In the genomic region with DNA sequence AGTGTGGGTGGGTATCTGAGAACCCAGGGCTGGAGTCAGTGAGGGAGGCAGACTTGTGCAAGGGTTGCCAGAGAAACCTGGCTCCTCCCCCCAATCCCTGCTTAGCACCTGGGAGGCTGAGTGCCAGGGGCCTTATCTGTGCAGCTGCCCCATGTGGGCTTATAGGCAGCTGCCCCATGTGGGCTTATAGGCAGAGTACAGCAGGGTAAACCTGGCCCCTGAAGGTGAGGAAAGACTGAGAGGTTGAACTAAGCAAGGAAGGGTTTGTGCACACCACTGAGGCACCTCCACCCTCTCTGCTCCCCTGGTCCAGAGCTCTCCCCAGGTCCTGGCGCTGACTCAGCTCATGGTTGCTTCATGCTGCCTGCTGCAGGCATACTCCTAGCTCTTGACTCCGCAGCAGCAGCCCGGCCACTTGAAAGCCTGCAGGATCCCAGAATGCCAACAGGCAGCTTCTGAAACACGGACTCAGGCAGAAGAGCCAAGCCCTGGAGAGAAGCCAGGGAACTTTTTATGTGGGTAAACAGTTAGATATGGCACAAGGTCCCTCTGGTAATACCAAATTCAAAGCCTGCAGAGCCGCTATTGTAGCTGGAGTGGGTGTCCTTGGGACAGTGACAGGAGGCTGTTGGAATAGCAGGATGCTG, we compare ENCODE assay signal across 9 mouse cellular contexts. TPM values are rescaled to one million over a fixed set of nuclear protein-coding genes. Genes with fewer than 3 reads are reported as not detected.
DNase-seq lines count a peak whose midpoint lies in the region; ATAC-seq and TF ChIP-seq lines count a peak whose summit lies in the region.
"Had no signal": no experiment of that assay in that cellular context is flagged by ENCODE, and none has a peak within 500 bp of the region (broad histone marks: within the 10 kb centered on the region; RNA-seq: fewer than 3 reads in every experiment).

No protein-coding gene starts in this region.

- H3K9me3 ChIP-seq in heart, postnatal 0 days (replicated peaks; ENCODE audit: control insufficient read depth, low read length): no peaks in the 10 kb centered on the region
- H3K9me3 ChIP-seq in midbrain, embryonic 13.5 days: no peaks in the 10 kb centered on the region

- no peak overlapping the region for H3K9ac ChIP-seq in heart, postnatal 0 days (replicated peaks; ENCODE audit: low read depth, low read length)
- H3K9ac ChIP-seq in midbrain, embryonic 13.5 days (replicated peaks): no peak overlapping the region; the same call in 1 of the 2 replicates

- 21% methylated on average over 5 of the region's 5 CpGs for WGBS in heart, postnatal 0 days
- WGBS in midbrain, embryonic 13.5 days: 39% methylated on average over 5 of the region's 5 CpGs

- no peak for TF ChIP-seq CTCF in left cerebral cortex, adult 2 months (IDR thresholded peaks at IDR 0.05)
- TF ChIP-seq CTCF in heart, postnatal 0 days (IDR thresholded peaks at IDR 0.05; ENCODE audit: low read depth): no peak

- no peak overlapping the region for H3K4me2 ChIP-seq in heart, postnatal 0 days (ENCODE audit: low read depth, low read length)
- H3K4me2 ChIP-seq in midbrain, embryonic 13.5 days (replicated peaks): no peak overlapping the region

- no peak for TF ChIP-seq EP300 in heart, postnatal 0 days (IDR thresholded peaks at IDR 0.05; ENCODE audit: low read depth)

- no peaks in the 10 kb centered on the region for H3K27me3 ChIP-seq in heart, postnatal 0 days (ENCODE audit: control insufficient read depth, insufficient read depth, low read length)
- H3K27me3 ChIP-seq in midbrain, embryonic 13.5 days: no peaks in the 10 kb centered on the region

- DNase-seq in left cerebral cortex, adult 2 months (ENCODE audit: extremely low spot score in 1 of 2, low spot score in 2 of 2): no peak
- DNase-seq in left cerebral cortex, postnatal 25 days (ENCODE audit: low spot score in 2 of 2): no peak
- peak; percentile 59 for DNase-seq in cerebellum, adult 11 months
- peak; percentile 35 for DNase-seq in heart, postnatal 0 days (ENCODE audit: low spot score)
- no peak for DNase-seq in kidney, postnatal 14 days
- no peak for DNase-seq in gastrocnemius, adult 18-20 months (ENCODE audit: low spot score)
- no peak for DNase-seq in urinary bladder, postnatal 4 days (ENCODE audit: low spot score in 2 of 2)

- intact Hi-C loops in left cerebral cortex, adult 2 months (cut with DNase I): loop anchor here (1.0 to 5.0 kb wide), 3 partner anchors 52 to 267 kb away; a partner anchor contains a TSS
- intact Hi-C loops in left cerebral cortex, postnatal 25 days (cut with DNase I): loop anchor here (2.0 to 5.0 kb wide), 2 partner anchors 53 to 267 kb away; a partner anchor contains a TSS

- peaks cover 19% of the 10 kb centered on the region; the same call in 1 of the 2 replicates for H3K4me1 ChIP-seq in heart, postnatal 0 days (ENCODE audit: control insufficient read depth, insufficient read depth)
- peaks cover 47% of the 10 kb centered on the region for H3K4me1 ChIP-seq in midbrain, embryonic 13.5 days (replicated peaks)

- peak; percentile 27 for ATAC-seq in heart, postnatal 0 days (ENCODE audit: insufficient read depth, low read depth)
- peak; percentile 2; the same call in 1 of the 2 replicates for ATAC-seq in midbrain, embryonic 13.5 days

- no peaks in the 10 kb centered on the region for H3K36me3 ChIP-seq in heart, postnatal 0 days (replicated peaks; ENCODE audit: control insufficient read depth, insufficient read depth, low read length)
- H3K36me3 ChIP-seq in midbrain, embryonic 13.5 days: no peaks in the 10 kb centered on the region

- no peak overlapping the region for H3K4me3 ChIP-seq in left cerebral cortex, adult 2 months
- H3K4me3 ChIP-seq in heart, postnatal 0 days (ENCODE audit: low read depth, low read length): no peak overlapping the region
- no peak overlapping the region for H3K4me3 ChIP-seq in midbrain, embryonic 13.5 days (replicated peaks)
- H3K4me3 ChIP-seq: myocyte had no signal

- peak overlapping the region; percentile 36 for H3K27ac ChIP-seq in left cerebral cortex, adult 2 months
- H3K27ac ChIP-seq in heart, postnatal 0 days (ENCODE audit: low read depth): peak overlapping the region; percentile 44; the same call in 1 of the 2 replicates
- H3K27ac ChIP-seq in midbrain, embryonic 13.5 days: peak overlapping the region; percentile 93

RNA-seq across cellular contexts. Expression of a gene that starts 5.9 kb away (rescaled TPM):
- total RNA-seq in left cerebral cortex, adult 2 months (2021): 1 to 10 TPM in 1 of 2 experiments, under 1 TPM in 1; 0.79 to 2.4 TPM
- total RNA-seq in left cerebral cortex, postnatal 25 days (2021): 1 to 10 TPM in 1 of 2 experiments, under 1 TPM in 1; 0.57 to 4.3 TPM
- 0.61 and 0.97 TPM in 2 replicates for total RNA-seq in heart, postnatal 0 days (2014; rRNA removed; ENCODE audit: low replicate concordance)
- 0.04 TPM in 2 replicates for polyA plus RNA-seq in heart, postnatal 0 days (2015; fragmentation: Nextera tagmentation; extraction: Ambion mirVana)
- 0.17 and 0.23 TPM in 2 replicates for polyA plus RNA-seq in midbrain, embryonic 13.5 days (2015; fragmentation: Nextera tagmentation; extraction: Ambion mirVana)
- not detected for total RNA-seq in gastrocnemius, adult 18-20 months (2021)

RNA-seq across cellular contexts. Expression of a gene that starts 15.0 kb away (rescaled TPM):
- 10 to 100 TPM; 51.5 to 55.9 TPM for total RNA-seq in left cerebral cortex, adult 2 months (2021)
- 10 to 100 TPM; 48.7 to 51.4 TPM for total RNA-seq in left cerebral cortex, postnatal 25 days (2021)
- total RNA-seq in heart, postnatal 0 days (2014; rRNA removed; ENCODE audit: low replicate concordance): 577 and 610 TPM in 2 replicates
- polyA plus RNA-seq in heart, postnatal 0 days (2015; fragmentation: Nextera tagmentation; extraction: Ambion mirVana): 146 and 148 TPM in 2 replicates
- polyA plus RNA-seq in midbrain, embryonic 13.5 days (2015; fragmentation: Nextera tagmentation; extraction: Ambion mirVana): 147 and 162 TPM in 2 replicates
- 1 to 10 TPM; 1.6 to 2.3 TPM for total RNA-seq in gastrocnemius, adult 18-20 months (2021)

RNA-seq across cellular contexts. Expression of a gene that starts 51.6 kb away (rescaled TPM):
- total RNA-seq in left cerebral cortex, adult 2 months (2021): 10 to 100 TPM; 26.7 to 28.9 TPM
- total RNA-seq in left cerebral cortex, postnatal 25 days (2021): 10 to 100 TPM; 28.0 to 28.4 TPM
- 20.2 and 23.0 TPM in 2 replicates for total RNA-seq in heart, postnatal 0 days (2014; rRNA removed; ENCODE audit: low replicate concordance)
- polyA plus RNA-seq in heart, postnatal 0 days (2015; fragmentation: Nextera tagmentation; extraction: Ambion mirVana): 17.0 and 18.6 TPM in 2 replicates
- 28.1 and 30.6 TPM in 2 replicates for polyA plus RNA-seq in midbrain, embryonic 13.5 days (2015; fragmentation: Nextera tagmentation; extraction: Ambion mirVana)
- 10 to 100 TPM; 21.3 to 23.0 TPM for total RNA-seq in gastrocnemius, adult 18-20 months (2021)

Comparison
In these comparisons a context has a peak if more than half of its experiments do, and no peak if none do; other contexts are left out.
1. DNase-seq: peak in cerebellum, adult 11 months (single experiment) and heart, postnatal 0 days (single experiment); none in left cerebral cortex, adult 2 months (0 of 2), left cerebral cortex, postnatal 25 days (0 of 2), kidney, postnatal 14 days (single experiment), gastrocnemius, adult 18-20 months (single experiment) and urinary bladder, postnatal 4 days (0 of 2).
2. H3K27ac ChIP-seq: peak in every context shown above with its lines; median percentile 93 in midbrain, embryonic 13.5 days; 44 in heart, postnatal 0 days; 36 in left cerebral cortex, adult 2 months.
3. RNA of a gene that starts 15.0 kb away (total RNA-seq): 577 to 610 TPM in heart, postnatal 0 days, 51.5 to 55.9 TPM in left cerebral cortex, adult 2 months and 48.7 to 51.4 TPM in left cerebral cortex, postnatal 25 days; 1.6 to 2.3 TPM in gastrocnemius, adult 18-20 months; every median in the first group is over 10 times any median in the second.